Mouse (Mus musculus): ENCODE results near the gene Adk. TPM values are rescaled to one million over a fixed set of nuclear protein-coding genes. Genes with fewer than 3 reads are reported as not detected.

Gene Adk
- polyA plus RNA-seq, 1 experiment from 2014 or later, result 68.6 TPM

- no peak overlapping the region for H3K4me2 ChIP-seq (replicated peaks)
- no peak for ATAC-seq (replicated peaks)
- peaks cover 11% of the 10 kb centered on the region for H3K4me1 ChIP-seq
- no peak overlapping the region for H3K27ac ChIP-seq (replicated peaks)
- no peaks in the 10 kb centered on the region for H3K27me3 ChIP-seq
- WGBS, result 75% methylated on average over 3 of the region's 3 CpGs
- no peaks in the 10 kb centered on the region for H3K36me3 ChIP-seq
- no peaks in the 10 kb centered on the region for H3K9me3 ChIP-seq
- no peak overlapping the region for H3K4me3 ChIP-seq
- H3K9ac ChIP-seq (replicated peaks), result no peak overlapping the region
These were observed 21.6 kb downstream of the Adk start for GRCm38 (mm10) chr14:21073981-21074380.

DNA sequence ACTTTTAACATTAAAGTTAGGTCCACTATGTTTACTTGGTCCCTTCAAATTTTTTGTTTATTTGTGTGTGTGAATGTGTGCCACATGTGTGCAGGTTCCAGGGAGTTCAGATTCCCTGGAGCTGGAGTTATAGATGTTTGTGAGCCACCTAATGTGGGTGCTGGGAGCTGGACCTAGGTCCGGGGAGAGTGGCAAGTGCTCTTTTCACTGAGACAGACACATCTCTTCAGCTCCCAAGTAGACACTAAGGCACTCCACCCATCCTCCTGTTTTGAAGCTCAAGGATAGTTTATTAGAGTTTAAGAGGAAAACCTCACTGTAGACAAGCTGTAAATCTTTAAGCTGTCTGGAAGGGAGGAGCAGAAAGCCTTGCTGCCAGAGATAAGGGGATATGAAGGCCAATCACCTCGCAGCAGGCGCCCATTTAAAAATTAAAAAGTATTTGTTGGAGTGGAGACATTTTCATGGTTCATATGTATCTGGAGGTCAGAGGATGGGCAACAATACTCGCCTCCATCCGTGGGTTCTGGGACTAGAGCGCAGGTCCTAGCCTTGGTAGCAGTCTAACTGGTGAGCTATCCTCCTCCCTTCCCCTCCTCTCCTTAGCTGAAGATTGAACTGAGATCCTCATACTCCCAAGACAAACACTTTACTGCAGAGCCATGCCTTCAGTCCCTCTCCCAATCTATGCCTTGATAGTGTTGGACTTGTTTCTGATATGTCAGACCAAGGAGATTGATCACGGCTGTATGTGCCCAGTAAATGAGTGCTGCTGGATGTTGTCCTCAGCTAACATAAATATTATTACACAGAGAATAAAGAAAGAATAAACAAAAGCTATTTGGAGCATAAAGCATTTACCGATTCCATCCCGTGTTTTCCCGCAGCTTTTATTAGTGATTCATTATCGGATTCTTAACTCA is 22.3 kb downstream of the Adk start:
- 64% methylated on average over 11 of the region's 11 CpGs for WGBS
- Histone ChIP-seq H3K27me3 (no peaks in the 10 kb centered on the region), H3K4me3 (0 out of 2 replicates have a peak overlapping the region, but pooled peaks have one; percentile 69), H3K4me2 (replicated peaks) (peak overlapping the region; percentile 74), H3K36me3 (no peaks in the 10 kb centered on the region), H3K9ac (replicated peaks) (no peak overlapping the region), H3K9me3 (no peaks in the 10 kb centered on the region), H3K4me1 (peaks cover 11% of the 10 kb centered on the region), H3K27ac (replicated peaks) (no peak overlapping the region)
- no peak for ATAC-seq (replicated peaks)

DNA sequence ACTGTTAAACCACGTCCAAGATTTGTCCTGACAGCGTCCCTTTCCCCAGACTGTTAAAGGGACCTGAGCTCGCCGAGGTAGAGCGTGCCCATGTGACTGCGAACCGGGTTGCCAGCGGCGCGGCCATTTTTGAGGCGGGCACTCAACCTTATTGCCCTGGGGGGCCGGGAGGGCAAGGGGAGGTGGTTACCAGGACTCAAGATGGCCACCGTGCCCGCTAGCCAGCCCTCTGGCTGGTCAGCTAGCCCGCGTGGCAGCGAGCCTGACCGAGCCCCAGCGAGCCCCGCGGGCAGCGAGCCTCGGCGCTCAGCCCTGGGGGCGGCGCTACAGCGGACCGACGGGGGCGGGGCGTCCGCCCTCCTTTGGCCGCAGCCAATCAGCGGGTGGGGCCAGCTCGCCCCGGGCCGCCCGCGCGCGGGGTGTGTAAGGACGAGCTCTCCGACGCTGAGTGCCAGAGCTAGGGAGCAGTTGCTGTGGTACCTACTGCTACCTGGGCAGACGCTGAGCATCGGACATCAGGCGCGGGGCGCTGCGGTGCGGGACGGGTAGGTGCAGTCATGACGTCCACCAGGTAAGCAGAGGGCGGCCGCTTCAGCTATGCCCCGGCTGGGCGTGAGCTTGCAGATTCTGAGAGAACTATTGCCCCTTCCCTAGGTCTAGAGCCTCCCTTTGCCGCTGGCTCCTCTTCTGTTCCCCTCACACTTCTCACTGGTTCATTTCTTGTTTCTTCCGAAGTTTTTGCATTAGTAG is 23.6 kb downstream of the Adk start:
- ATAC-seq (replicated peaks), result peak; percentile 97
- WGBS, result under 1% methylated on average over 59 of the region's 59 CpGs
- H3K4me1 ChIP-seq, result peaks cover 11% of the 10 kb centered on the region
- H3K36me3 ChIP-seq, result no peaks in the 10 kb centered on the region
- peak overlapping the region; percentile 71 for H3K9ac ChIP-seq (replicated peaks)
- H3K9me3 ChIP-seq, result no peaks in the 10 kb centered on the region
- H3K4me2 ChIP-seq (replicated peaks), result peak overlapping the region; percentile 74
- H3K27me3 ChIP-seq, result no peaks in the 10 kb centered on the region
- peak overlapping the region; percentile 69 for H3K4me3 ChIP-seq
- H3K27ac ChIP-seq (replicated peaks), result peak overlapping the region; percentile 62

DNA sequence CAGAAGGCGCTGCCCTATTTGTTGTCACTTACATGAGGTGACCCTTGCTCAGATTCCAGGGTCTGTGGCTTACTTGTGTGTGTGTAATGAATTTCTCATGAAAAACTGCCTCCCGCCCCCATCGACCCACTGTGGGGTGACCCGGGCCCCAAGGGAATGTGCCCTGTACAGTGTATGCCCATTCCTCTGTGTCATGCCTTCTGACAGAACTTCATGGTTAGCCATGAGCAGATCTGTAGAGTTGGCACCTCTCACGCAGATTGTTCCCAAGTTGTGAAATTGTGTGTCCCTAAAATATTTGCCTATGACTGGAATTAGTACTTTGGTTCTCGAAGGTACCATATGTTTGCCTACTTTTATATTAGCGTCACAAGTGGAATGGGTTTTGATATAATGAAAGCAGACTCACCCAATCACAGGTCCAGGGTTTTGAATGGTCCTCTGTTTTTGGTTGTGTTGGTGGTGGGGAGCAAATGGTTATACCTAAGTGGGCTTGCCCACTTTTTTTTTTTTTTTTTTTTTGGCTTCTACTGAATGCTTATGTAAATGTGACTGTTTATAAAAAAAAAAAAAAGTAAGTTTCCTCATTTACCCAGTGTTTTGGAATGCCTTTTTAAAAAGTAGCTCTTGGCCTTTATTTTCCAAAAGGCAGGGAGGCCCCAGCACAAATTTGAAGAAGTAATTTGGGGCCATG is 24.3 kb downstream of the Adk start:
- Histone ChIP-seq H3K36me3 (no peaks in the 10 kb centered on the region), H3K27me3 (no peaks in the 10 kb centered on the region), H3K4me3 (peak overlapping the region; percentile 69), H3K4me2 (replicated peaks) (peak overlapping the region; percentile 74), H3K4me1 (peaks cover 11% of the 10 kb centered on the region), H3K9me3 (no peaks in the 10 kb centered on the region), H3K27ac (replicated peaks) (no peak overlapping the region), H3K9ac (replicated peaks) (peak overlapping the region; percentile 71)
- 42% methylated on average over 7 of the region's 7 CpGs for WGBS
- peak; percentile 63 for ATAC-seq (replicated peaks)

GRCm38 (mm10) chr14:21077939-21078338 is 25.6 kb downstream of the Adk start:
- WGBS, result 91% methylated on average over 4 of the region's 4 CpGs
- Histone ChIP-seq H3K9me3 (no peaks in the 10 kb centered on the region), H3K9ac (replicated peaks) (no peak overlapping the region), H3K36me3 (no peaks in the 10 kb centered on the region), H3K4me3 (no peak overlapping the region), H3K4me2 (replicated peaks) (no peak overlapping the region), H3K27me3 (no peaks in the 10 kb centered on the region), H3K4me1 (peaks cover 11% of the 10 kb centered on the region), H3K27ac (replicated peaks) (no peak overlapping the region)
- ATAC-seq (replicated peaks), result no peak

- no peaks in the 10 kb centered on the region for H3K36me3 ChIP-seq
- no peaks in the 10 kb centered on the region for H3K27me3 ChIP-seq
- no peak overlapping the region for H3K4me2 ChIP-seq (replicated peaks)
- no peak overlapping the region for H3K4me3 ChIP-seq
- H3K9me3 ChIP-seq, result no peaks in the 10 kb centered on the region
- no peak overlapping the region for H3K9ac ChIP-seq (replicated peaks)
- H3K4me1 ChIP-seq, result peaks cover 11% of the 10 kb centered on the region
- no peak for ATAC-seq (replicated peaks)
- no peak overlapping the region for H3K27ac ChIP-seq (replicated peaks)
These were observed 26.1 kb downstream of the Adk start for GRCm38 (mm10) chr14:21078511-21078910.

GRCm38 (mm10) chr14:21082823-21083222 is 30.4 kb downstream of the Adk start:
- WGBS, result 48% methylated on average over 1 of the region's 1 CpGs
- H3K4me2 ChIP-seq (replicated peaks), result no peak overlapping the region
- H3K9ac ChIP-seq (replicated peaks), result no peak overlapping the region
- H3K4me3 ChIP-seq, result no peak overlapping the region
- H3K36me3 ChIP-seq, result no peaks in the 10 kb centered on the region
- no peaks in the 10 kb centered on the region for H3K9me3 ChIP-seq
- H3K4me1 ChIP-seq, result no peaks in the 10 kb centered on the region
- H3K27me3 ChIP-seq, result no peaks in the 10 kb centered on the region
- no peak for ATAC-seq (replicated peaks)
- H3K27ac ChIP-seq (replicated peaks), result no peak overlapping the region

- Histone ChIP-seq H3K27ac (replicated peaks) (no peak overlapping the region), H3K4me2 (replicated peaks) (no peak overlapping the region), H3K9me3 (no peaks in the 10 kb centered on the region), H3K27me3 (no peaks in the 10 kb centered on the region), H3K4me3 (no peak overlapping the region), H3K9ac (replicated peaks) (no peak overlapping the region), H3K4me1 (no peaks in the 10 kb centered on the region; the same call in 1 of the 2 replicates), H3K36me3 (no peaks in the 10 kb centered on the region)
- ATAC-seq (replicated peaks), result no peak
- 83% methylated on average over 5 of the region's 5 CpGs for WGBS
These were observed 33.3 kb downstream of the Adk start for GRCm38 (mm10) chr14:21085666-21086065.

DNA sequence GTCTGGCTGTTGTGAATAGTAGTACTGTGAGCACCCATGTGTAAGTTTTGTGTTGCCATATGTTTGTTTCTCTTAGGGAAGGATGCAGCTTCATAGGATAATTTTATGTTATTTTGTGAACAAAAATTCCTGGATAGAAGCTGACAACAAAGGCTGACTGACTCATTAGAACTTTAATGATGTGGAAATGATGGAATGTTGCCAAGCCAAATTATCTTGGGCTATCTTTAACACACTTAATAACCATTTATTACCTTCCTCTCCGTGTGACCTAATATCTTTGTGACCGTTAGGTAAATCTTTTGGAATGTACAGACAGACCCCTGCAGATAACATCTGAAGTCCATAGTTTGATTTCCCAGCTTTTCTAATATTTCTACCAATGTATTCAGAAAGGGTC is 33.7 kb downstream of the Adk start:
- Histone ChIP-seq H3K4me2 (replicated peaks) (no peak overlapping the region), H3K27ac (replicated peaks) (no peak overlapping the region), H3K9me3 (no peaks in the 10 kb centered on the region), H3K36me3 (no peaks in the 10 kb centered on the region), H3K4me3 (no peak overlapping the region), H3K9ac (replicated peaks) (no peak overlapping the region), H3K4me1 (no peaks in the 10 kb centered on the region; the same call in 1 of the 2 replicates), H3K27me3 (no peaks in the 10 kb centered on the region)
- 22% methylated on average over 2 of the region's 2 CpGs for WGBS
- ATAC-seq (replicated peaks), result no peak

GRCm38 (mm10) chr14:21086827-21087351 is 34.5 kb downstream of the Adk start:
- no peaks in the 10 kb centered on the region; the same call in 1 of the 2 replicates for H3K4me1 ChIP-seq
- no peaks in the 10 kb centered on the region for H3K36me3 ChIP-seq
- ATAC-seq (replicated peaks), result no peak
- no peak overlapping the region for H3K27ac ChIP-seq (replicated peaks)
- WGBS, result 59% methylated on average over 7 of the region's 7 CpGs
- no peaks in the 10 kb centered on the region for H3K9me3 ChIP-seq
- H3K4me2 ChIP-seq (replicated peaks), result no peak overlapping the region
- no peaks in the 10 kb centered on the region for H3K27me3 ChIP-seq
- H3K4me3 ChIP-seq, result no peak overlapping the region
- no peak overlapping the region for H3K9ac ChIP-seq (replicated peaks)

DNA sequence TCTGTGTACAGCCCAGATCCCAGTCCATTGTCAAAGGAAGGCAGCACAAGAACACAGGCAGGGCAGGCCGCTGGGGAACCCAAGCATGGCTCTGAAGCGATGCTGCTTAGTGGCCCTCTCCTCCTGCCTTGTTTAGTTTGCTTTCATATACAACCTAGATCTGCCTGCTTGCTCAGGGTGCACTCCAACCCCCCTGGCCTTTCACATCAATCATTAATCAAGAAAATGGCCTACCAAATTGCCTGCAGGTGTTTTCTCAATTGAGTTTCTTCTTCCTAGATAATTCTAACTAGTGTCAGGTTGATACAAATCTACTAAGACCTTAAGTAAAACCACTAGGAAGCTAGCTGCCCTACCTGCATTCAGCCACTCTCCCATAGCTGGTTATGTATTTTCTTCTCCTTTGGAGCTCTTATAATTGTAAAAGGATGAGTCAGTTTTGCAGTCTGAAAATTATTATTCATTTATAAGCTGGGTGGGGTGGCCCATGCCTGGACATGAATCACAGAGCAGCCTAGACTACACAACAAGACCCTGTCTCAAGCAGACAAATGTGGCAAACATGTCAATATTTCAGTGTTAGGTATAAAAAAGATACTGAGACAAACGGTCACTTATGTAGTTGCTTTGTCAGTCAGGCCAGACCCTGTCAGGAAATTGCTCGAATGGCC is 35.2 kb downstream of the Adk start:
- no peak overlapping the region for H3K27ac ChIP-seq (replicated peaks)
- no peaks in the 10 kb centered on the region; the same call in 1 of the 2 replicates for H3K4me1 ChIP-seq
- ATAC-seq (replicated peaks), result no peak
- no peaks in the 10 kb centered on the region for H3K36me3 ChIP-seq
- H3K9ac ChIP-seq (replicated peaks), result no peak overlapping the region
- H3K27me3 ChIP-seq, result no peaks in the 10 kb centered on the region
- no peak overlapping the region for H3K4me3 ChIP-seq
- H3K4me2 ChIP-seq (replicated peaks), result no peak overlapping the region
- 67% methylated on average over 4 of the region's 4 CpGs for WGBS
- H3K9me3 ChIP-seq, result no peaks in the 10 kb centered on the region
